Mouse (Mus musculus): ENCODE data around the gene Cbln1. TPM values are rescaled to one million over a fixed set of nuclear protein-coding genes. Genes with fewer than 3 reads are reported as not detected.

Gene Cbln1
- polyA plus RNA-seq, 1 experiment from 2014 or later, result 36.6 TPM

GRCm38 (mm10) chr8:87466936-87467602, 5.3 kb downstream of the Cbln1 start:
- H3K4me1 ChIP-seq (ENCODE audit: control insufficient read depth, insufficient read depth, low read length), result peaks cover 20% of the 10 kb centered on the region
- no peak overlapping the region for H3K27ac ChIP-seq (ENCODE audit: low read depth, low read length)
- ATAC-seq (ENCODE audit: low read depth), result no peak
- no peak overlapping the region for H3K4me3 ChIP-seq (ENCODE audit: low read depth, low read length)
- peaks cover 20% of the 10 kb centered on the region for H3K27me3 ChIP-seq (ENCODE audit: control insufficient read depth, insufficient read depth, low read length)
- H3K9me3 ChIP-seq (ENCODE audit: control insufficient read depth, low read length), result no peaks in the 10 kb centered on the region
- no peaks in the 10 kb centered on the region for H3K36me3 ChIP-seq (ENCODE audit: control insufficient read depth, insufficient read depth, low read length)
- no peak overlapping the region for H3K4me2 ChIP-seq (ENCODE audit: low read depth, low read length)
- no peak overlapping the region for H3K9ac ChIP-seq (replicated peaks; ENCODE audit: low read depth, low read length)
- WGBS, result 56% methylated on average over 1 of the region's 1 CpGs

- 43% methylated on average over 6 of the region's 6 CpGs for WGBS
- peaks cover 13% of the 10 kb centered on the region for H3K27me3 ChIP-seq (ENCODE audit: control insufficient read depth, insufficient read depth, low read length)
- no peak overlapping the region for H3K4me2 ChIP-seq (ENCODE audit: low read depth, low read length)
- 0 out of 2 replicates have a peak, but pooled peaks have one; percentile 35 for ATAC-seq (ENCODE audit: low read depth)
- H3K27ac ChIP-seq (ENCODE audit: low read depth, low read length), result no peak overlapping the region
- H3K4me3 ChIP-seq (ENCODE audit: low read depth, low read length), result no peak overlapping the region
- H3K9me3 ChIP-seq (ENCODE audit: control insufficient read depth, low read length), result no peaks in the 10 kb centered on the region
- H3K36me3 ChIP-seq (ENCODE audit: control insufficient read depth, insufficient read depth, low read length), result no peaks in the 10 kb centered on the region
- peaks cover 14% of the 10 kb centered on the region for H3K4me1 ChIP-seq (ENCODE audit: control insufficient read depth, insufficient read depth, low read length)
- no peak overlapping the region for H3K9ac ChIP-seq (replicated peaks; ENCODE audit: low read depth, low read length)
Observed at GRCm38 (mm10) chr8:87466335-87466734, 6.1 kb downstream of the Cbln1 start.

- no peaks in the 10 kb centered on the region for H3K9me3 ChIP-seq (ENCODE audit: control insufficient read depth, low read length)
- WGBS, result 69% methylated on average over 3 of the region's 3 CpGs
Observed at GRCm38 (mm10) chr8:87464446-87464845, 8.0 kb downstream of the Cbln1 start.

GRCm38 (mm10) chr8:87461801-87462200, 10.6 kb downstream of the Cbln1 start:
- Histone ChIP-seq H3K4me2 (ENCODE audit: low read depth, low read length) (no peak overlapping the region), H3K9ac (replicated peaks; ENCODE audit: low read depth, low read length) (no peak overlapping the region), H3K4me1 (ENCODE audit: control insufficient read depth, insufficient read depth, low read length) (no peaks in the 10 kb centered on the region), H3K4me3 (ENCODE audit: low read depth, low read length) (no peak overlapping the region), H3K27ac (ENCODE audit: low read depth, low read length) (no peak overlapping the region), H3K9me3 (ENCODE audit: control insufficient read depth, low read length) (no peaks in the 10 kb centered on the region), H3K27me3 (ENCODE audit: control insufficient read depth, insufficient read depth, low read length) (no peaks in the 10 kb centered on the region), H3K36me3 (ENCODE audit: control insufficient read depth, insufficient read depth, low read length) (no peaks in the 10 kb centered on the region)
- WGBS, result 28% methylated on average over 5 of the region's 5 CpGs
- no peak for ATAC-seq (ENCODE audit: low read depth)

More at GRCm38 (mm10) chr8:87464446-87464845, 8.0 kb downstream of the Cbln1 start:
- Histone ChIP-seq H3K27ac (ENCODE audit: low read depth, low read length) (no peak overlapping the region), H3K36me3 (ENCODE audit: control insufficient read depth, insufficient read depth, low read length) (no peaks in the 10 kb centered on the region), H3K27me3 (ENCODE audit: control insufficient read depth, insufficient read depth, low read length) (peaks cover 9% of the 10 kb centered on the region), H3K4me1 (ENCODE audit: control insufficient read depth, insufficient read depth, low read length) (0 out of 2 replicates have a peak, but pooled peaks cover 7% of the 10 kb centered on the region), H3K4me3 (ENCODE audit: low read depth, low read length) (no peak overlapping the region), H3K4me2 (ENCODE audit: low read depth, low read length) (no peak overlapping the region), H3K9ac (replicated peaks; ENCODE audit: low read depth, low read length) (no peak overlapping the region)
- ATAC-seq (ENCODE audit: low read depth), result no peak

- Histone ChIP-seq H3K4me2 (ENCODE audit: low read depth, low read length) (no peak overlapping the region), H3K36me3 (ENCODE audit: control insufficient read depth, insufficient read depth, low read length) (no peaks in the 10 kb centered on the region), H3K4me1 (ENCODE audit: control insufficient read depth, insufficient read depth, low read length) (no peaks in the 10 kb centered on the region), H3K27ac (ENCODE audit: low read depth, low read length) (no peak overlapping the region), H3K4me3 (ENCODE audit: low read depth, low read length) (no peak overlapping the region), H3K9me3 (ENCODE audit: control insufficient read depth, low read length) (no peaks in the 10 kb centered on the region), H3K9ac (replicated peaks; ENCODE audit: low read depth, low read length) (no peak overlapping the region), H3K27me3 (ENCODE audit: control insufficient read depth, insufficient read depth, low read length) (no peaks in the 10 kb centered on the region)
- WGBS, result 86% methylated on average over 4 of the region's 4 CpGs
- ATAC-seq (ENCODE audit: low read depth), result no peak
Observed at GRCm38 (mm10) chr8:87456949-87457348, 15.5 kb downstream of the Cbln1 start.

GRCm38 (mm10) chr8:87452815-87453214, 19.6 kb downstream of the Cbln1 start:
- WGBS, result 95% methylated on average over 4 of the region's 4 CpGs

GRCm38 (mm10) chr8:87451737-87452136, 20.7 kb downstream of the Cbln1 start:
- H3K27me3 ChIP-seq (ENCODE audit: control insufficient read depth, insufficient read depth, low read length), result no peaks in the 10 kb centered on the region
- H3K9ac ChIP-seq (replicated peaks; ENCODE audit: low read depth, low read length), result no peak overlapping the region
- no peak for ATAC-seq (ENCODE audit: low read depth)
- H3K9me3 ChIP-seq (ENCODE audit: control insufficient read depth, low read length), result no peaks in the 10 kb centered on the region
- no peak overlapping the region for H3K27ac ChIP-seq (ENCODE audit: low read depth, low read length)
- no peak overlapping the region for H3K4me3 ChIP-seq (ENCODE audit: low read depth, low read length)
- no peaks in the 10 kb centered on the region for H3K4me1 ChIP-seq (ENCODE audit: control insufficient read depth, insufficient read depth, low read length)
- H3K4me2 ChIP-seq (ENCODE audit: low read depth, low read length), result no peak overlapping the region
- 77% methylated on average over 2 of the region's 2 CpGs for WGBS
- H3K36me3 ChIP-seq (ENCODE audit: control insufficient read depth, insufficient read depth, low read length), result no peaks in the 10 kb centered on the region

More at GRCm38 (mm10) chr8:87452815-87453214, 19.6 kb downstream of the Cbln1 start:
- Histone ChIP-seq H3K27me3 (ENCODE audit: control insufficient read depth, insufficient read depth, low read length) (no peaks in the 10 kb centered on the region), H3K9me3 (ENCODE audit: control insufficient read depth, low read length) (no peaks in the 10 kb centered on the region), H3K9ac (replicated peaks; ENCODE audit: low read depth, low read length) (no peak overlapping the region), H3K4me1 (ENCODE audit: control insufficient read depth, insufficient read depth, low read length) (no peaks in the 10 kb centered on the region), H3K27ac (ENCODE audit: low read depth, low read length) (no peak overlapping the region), H3K36me3 (ENCODE audit: control insufficient read depth, insufficient read depth, low read length) (no peaks in the 10 kb centered on the region), H3K4me3 (ENCODE audit: low read depth, low read length) (no peak overlapping the region), H3K4me2 (ENCODE audit: low read depth, low read length) (no peak overlapping the region)
- no peak for ATAC-seq (ENCODE audit: low read depth)

- Histone ChIP-seq H3K9ac (replicated peaks; ENCODE audit: low read depth, low read length) (no peak overlapping the region), H3K4me2 (ENCODE audit: low read depth, low read length) (no peak overlapping the region), H3K27ac (ENCODE audit: low read depth, low read length) (no peak overlapping the region), H3K36me3 (ENCODE audit: control insufficient read depth, insufficient read depth, low read length) (no peaks in the 10 kb centered on the region), H3K27me3 (ENCODE audit: control insufficient read depth, insufficient read depth, low read length) (no peaks in the 10 kb centered on the region), H3K4me3 (ENCODE audit: low read depth, low read length) (no peak overlapping the region), H3K4me1 (ENCODE audit: control insufficient read depth, insufficient read depth, low read length) (peaks cover 7% of the 10 kb centered on the region; the same call in 1 of the 2 replicates), H3K9me3 (ENCODE audit: control insufficient read depth, low read length) (no peaks in the 10 kb centered on the region)
- 35% methylated on average over 3 of the region's 3 CpGs for whole genome bisulfite sequencing
- ATAC-seq (ENCODE audit: low read depth), result peak; percentile 88
Observed at GRCm38 (mm10) chr8:87434592-87434991, 37.8 kb downstream of the Cbln1 start.

- H3K9me3 ChIP-seq (ENCODE audit: control insufficient read depth, low read length), result no peaks in the 10 kb centered on the region
- ATAC-seq (ENCODE audit: low read depth), result no peak
- H3K4me2 ChIP-seq (ENCODE audit: low read depth, low read length), result no peak overlapping the region
- H3K4me1 ChIP-seq (ENCODE audit: control insufficient read depth, insufficient read depth, low read length), result no peaks in the 10 kb centered on the region
- no peak overlapping the region for H3K27ac ChIP-seq (ENCODE audit: low read depth, low read length)
- H3K36me3 ChIP-seq (ENCODE audit: control insufficient read depth, insufficient read depth, low read length), result no peaks in the 10 kb centered on the region
- no peaks in the 10 kb centered on the region for H3K27me3 ChIP-seq (ENCODE audit: control insufficient read depth, insufficient read depth, low read length)
- no peak overlapping the region for H3K4me3 ChIP-seq (ENCODE audit: low read depth, low read length)
- H3K9ac ChIP-seq (replicated peaks; ENCODE audit: low read depth, low read length), result no peak overlapping the region
Observed at GRCm38 (mm10) chr8:87427188-87427587, 45.2 kb downstream of the Cbln1 start.
